Mouse (Mus musculus) embryonic facial prominence, embryonic 14.5 days (tissue): Measurements from ENCODE around the gene Trp73. TPM values are rescaled to one million over a fixed set of nuclear protein-coding genes. Genes with fewer than 3 reads are reported as not detected.

Experiments
- ATAC-seq: fragments of 200-750 bp; cut with Nextera tagmentation; 2 replicates; pipeline ENCODE4 v1.8.0; 2017; ENCODE audit warnings: low read depth, moderate number of reproducible peaks, moderate TSS enrichment
- DNase-seq: peaks from one replicate; pipeline ENCODE4 v3.0.0-alpha.2; 2015; ENCODE audit warnings: low spot score
- H3K27ac ChIP-seq: fragments of 300-500 bp; sonication (generic); replicated peaks from 2 replicates; pipeline ENCODE4 v1.5.1; 2014; ENCODE audit warnings: low read depth, mild to moderate bottlenecking, low read length, moderate library complexity
- H3K27me3 ChIP-seq: fragments of 300-500 bp; sonication (generic); replicated peaks from 2 replicates; pipeline ENCODE4 v1.6.1; 2014; ENCODE audit warnings: low read length; ENCODE audit not compliant: control insufficient read depth, insufficient read depth
- H3K36me3 ChIP-seq: fragments of 300-500 bp; sonication (generic); 2 replicates; pipeline ENCODE4 v1.6.1; 2014; ENCODE audit warnings: low read length, mixed read lengths; ENCODE audit not compliant: control insufficient read depth, insufficient read depth
- H3K4me1 ChIP-seq: fragments of 300-500 bp; sonication (generic); 2 replicates; pipeline ENCODE4 v1.6.1; 2014; ENCODE audit warnings: antibody characterized with exemption, low read length; ENCODE audit not compliant: control insufficient read depth, insufficient read depth
- H3K4me2 ChIP-seq: fragments of 300-500 bp; sonication (generic); 2 replicates; pipeline ENCODE4 v1.6.1; 2014; ENCODE audit warnings: low read depth, mild to moderate bottlenecking, low read length, moderate library complexity, mixed read lengths
- H3K4me3 ChIP-seq: fragments of 300-500 bp; sonication (generic); 2 replicates; pipeline ENCODE4 v1.5.1; 2014; ENCODE audit warnings: low read depth, mild to moderate bottlenecking, low read length
- H3K9ac ChIP-seq: fragments of 300-500 bp; sonication (generic); 2 replicates; pipeline ENCODE4 v1.6.1; 2014; ENCODE audit warnings: low read depth, mild to moderate bottlenecking, low read length, moderate library complexity, mixed read lengths
- H3K9me3 ChIP-seq: fragments of 300-500 bp; sonication (generic); 2 replicates; pipeline ENCODE4 v1.6.1; 2016; ENCODE audit warnings: low read length; ENCODE audit not compliant: control insufficient read depth
- WGBS: fragments of 180-500 bp; shearing (Covaris S2); extraction: QIAGEN DNeasy Blood & Tissue Kit; methylation state at CpG from one replicate; pipeline ENCODE4 v1.1.7; 2014; 5-methylcytosine and 5-hydroxymethylcytosine counted together
- polyA plus RNA-seq: library from polyadenylated mRNA; unstranded; fragments of >200 nt; fragmentation: Nextera tagmentation; extraction: Ambion mirVana; gene quantifications from 2 replicates; pipeline ENCODE4 v1.2.1, GENCODE M21; 2014

Gene Trp73
- polyA plus RNA-seq, 1 experiment from 2014 or later, result 3.5 TPM

- H3K4me1 ChIP-seq, result peaks cover 11% of the 10 kb centered on the region
- no peak for ATAC-seq
- H3K4me2 ChIP-seq, result peak overlapping the region; percentile 92
- no peaks in the 10 kb centered on the region for H3K9me3 ChIP-seq
- peak overlapping the region; percentile 72 for H3K4me3 ChIP-seq
- 0 out of 2 replicates have a peak, but pooled peaks cover 3% of the 10 kb centered on the region for H3K36me3 ChIP-seq
- H3K27ac ChIP-seq, result no peak overlapping the region
- DNase-seq, result no peak
- peaks cover 58% of the 10 kb centered on the region for H3K27me3 ChIP-seq
- peak overlapping the region; percentile 60 for H3K9ac ChIP-seq
- WGBS, result 2% methylated on average over 34 of the region's 46 CpGs
Measured at GRCm38 (mm10) chr4:154140213-154141008, 403 bp upstream of the Trp73 start.

- ATAC-seq (no peak), DNase-seq (no peak)
- Histone ChIP-seq H3K4me2 (peak overlapping the region; percentile 92), H3K4me3 (peak overlapping the region; percentile 72), H3K4me1 (peaks cover 11% of the 10 kb centered on the region), H3K27ac (no peak overlapping the region), H3K9ac (peak overlapping the region; percentile 60), H3K36me3 (no peaks in the 10 kb centered on the region), H3K27me3 (peaks cover 58% of the 10 kb centered on the region), H3K9me3 (no peaks in the 10 kb centered on the region)
- WGBS, result 3% methylated on average over 15 of the region's 59 CpGs
Measured at GRCm38 (mm10) chr4:154139671-154140181, 282 bp downstream of the Trp73 start.

- H3K27me3 ChIP-seq, result peaks cover 58% of the 10 kb centered on the region
- 54% methylated on average over 5 of the region's 5 CpGs for WGBS
Measured at GRCm38 (mm10) chr4:154137139-154137538, 2.9 kb downstream of the Trp73 start.

GRCm38 (mm10) chr4:154134803-154135202 is 5.2 kb downstream of the Trp73 start:
- Histone ChIP-seq H3K9me3 (no peaks in the 10 kb centered on the region), H3K4me1 (no peaks in the 10 kb centered on the region), H3K4me3 (no peak overlapping the region), H3K4me2 (no peak overlapping the region), H3K27ac (no peak overlapping the region), H3K36me3 (no peaks in the 10 kb centered on the region), H3K27me3 (peaks cover 36% of the 10 kb centered on the region), H3K9ac (no peak overlapping the region)
- ATAC-seq (no peak), DNase-seq (no peak)
- 59% methylated on average over 4 of the region's 4 CpGs for WGBS

More at GRCm38 (mm10) chr4:154137139-154137538, 2.9 kb downstream of the Trp73 start:
- Histone ChIP-seq H3K36me3 (no peaks in the 10 kb centered on the region), H3K4me2 (no peak overlapping the region), H3K4me1 (0 out of 2 replicates have a peak, but pooled peaks cover 5% of the 10 kb centered on the region), H3K4me3 (no peak overlapping the region), H3K9ac (no peak overlapping the region), H3K27ac (no peak overlapping the region), H3K9me3 (no peaks in the 10 kb centered on the region)
- ATAC-seq (no peak), DNase-seq (no peak)

GRCm38 (mm10) chr4:154131894-154132293 is 8.1 kb downstream of the Trp73 start:
- Histone ChIP-seq H3K9me3 (no peaks in the 10 kb centered on the region), H3K27me3 (0 out of 2 replicates have a peak, but pooled peaks cover 9% of the 10 kb centered on the region), H3K27ac (no peak overlapping the region), H3K9ac (no peak overlapping the region), H3K4me3 (no peak overlapping the region), H3K4me1 (no peaks in the 10 kb centered on the region), H3K36me3 (no peaks in the 10 kb centered on the region), H3K4me2 (no peak overlapping the region)
- whole genome bisulfite sequencing, result 79% methylated on average over 4 of the region's 4 CpGs
- ATAC-seq (no peak), DNase-seq (no peak)

GRCm38 (mm10) chr4:154129950-154130349 is 10.1 kb downstream of the Trp73 start:
- Histone ChIP-seq H3K4me1 (no peaks in the 10 kb centered on the region), H3K9me3 (no peaks in the 10 kb centered on the region), H3K9ac (no peak overlapping the region), H3K4me2 (no peak overlapping the region), H3K4me3 (no peak overlapping the region), H3K36me3 (no peaks in the 10 kb centered on the region), H3K27ac (no peak overlapping the region), H3K27me3 (no peaks in the 10 kb centered on the region)
- ATAC-seq (no peak), DNase-seq (no peak)

- no peaks in the 10 kb centered on the region for H3K36me3 ChIP-seq
- no peak overlapping the region for H3K4me3 ChIP-seq
- H3K4me2 ChIP-seq, result no peak overlapping the region
- no peaks in the 10 kb centered on the region for H3K27me3 ChIP-seq
- H3K27ac ChIP-seq, result no peak overlapping the region
- no peaks in the 10 kb centered on the region for H3K4me1 ChIP-seq
- WGBS, result 49% methylated on average over 3 of the region's 3 CpGs
- no peaks in the 10 kb centered on the region for H3K9me3 ChIP-seq
- no peak for DNase-seq
- no peak overlapping the region for H3K9ac ChIP-seq
- ATAC-seq, result no peak
Measured at GRCm38 (mm10) chr4:154127273-154127672, 12.7 kb downstream of the Trp73 start.

- Histone ChIP-seq H3K9me3 (no peaks in the 10 kb centered on the region), H3K36me3 (no peaks in the 10 kb centered on the region), H3K9ac (no peak overlapping the region), H3K4me2 (no peak overlapping the region), H3K4me3 (no peak overlapping the region), H3K4me1 (no peaks in the 10 kb centered on the region), H3K27ac (no peak overlapping the region), H3K27me3 (no peaks in the 10 kb centered on the region)
- ATAC-seq (no peak), DNase-seq (no peak)
- WGBS, result 70% methylated on average over 5 of the region's 5 CpGs
Measured at GRCm38 (mm10) chr4:154125202-154125601, 14.8 kb downstream of the Trp73 start.

GRCm38 (mm10) chr4:154123553-154123952 is 16.5 kb downstream of the Trp73 start:
- Histone ChIP-seq H3K9ac (no peak overlapping the region), H3K4me1 (no peaks in the 10 kb centered on the region), H3K4me2 (no peak overlapping the region), H3K27me3 (no peaks in the 10 kb centered on the region), H3K4me3 (no peak overlapping the region), H3K9me3 (no peaks in the 10 kb centered on the region), H3K36me3 (no peaks in the 10 kb centered on the region), H3K27ac (no peak overlapping the region)
- ATAC-seq (no peak), DNase-seq (no peak)
- 65% methylated on average over 6 of the region's 6 CpGs for WGBS
